Mouse (Mus musculus): ENCODE results near the gene Gm17677.

The Gm17677 gene

GRCm38 (mm10) chr9:35740749-35741148, at the start of gene Gm17677:
Gm17677 (plus strand) TSS chr9:35741049.
- DNase-seq (ENCODE audit: low spot score): no peak

DNA sequence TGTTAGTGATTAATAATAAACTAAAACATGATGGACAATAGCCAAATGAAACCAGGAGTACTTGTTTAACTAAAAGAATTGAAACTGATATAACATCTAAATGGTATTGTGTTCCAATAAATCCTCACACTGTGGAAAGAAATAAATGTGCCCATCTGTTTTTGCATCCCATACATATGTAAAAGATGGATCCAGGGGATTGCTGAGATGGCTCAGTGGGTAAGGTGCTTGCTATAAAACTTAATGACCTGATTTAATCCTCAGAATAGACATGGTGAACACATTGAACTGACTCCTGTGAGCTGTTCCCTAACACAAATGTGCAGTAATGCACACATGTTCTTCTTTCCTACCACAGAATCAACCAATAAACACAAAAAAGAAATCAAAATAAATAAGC, 48.9 kb upstream of the Gm17677 start:
- no peak for DNase-seq (ENCODE audit: low spot score)

DNA sequence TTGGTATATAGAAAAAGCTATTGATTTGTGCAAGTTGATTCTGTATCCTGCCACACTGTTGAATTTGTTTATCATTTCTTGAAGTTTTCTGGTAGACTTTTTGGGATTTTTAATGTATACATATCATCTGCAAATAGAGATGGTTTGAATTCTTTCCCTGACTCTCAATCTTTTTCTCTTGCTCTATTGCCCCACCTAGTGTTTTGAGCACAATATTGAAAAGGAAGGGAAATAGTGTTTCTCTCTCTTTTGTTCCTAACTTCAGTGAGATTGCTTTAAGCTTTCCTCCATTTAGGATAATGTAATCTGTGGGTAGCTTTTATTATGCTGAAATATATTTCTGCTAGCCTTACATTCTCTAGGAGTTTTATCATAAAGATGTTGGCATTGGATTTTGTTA, 33.6 kb upstream of the Gm17677 start:
- DNase-seq (ENCODE audit: low spot score): no peak

- no peak for DNase-seq (ENCODE audit: low spot score)
Observed at GRCm38 (mm10) chr9:35756843-35757242, 16.0 kb downstream of the Gm17677 start.

- no peak for DNase-seq (ENCODE audit: low spot score)
Observed at GRCm38 (mm10) chr9:35778009-35778408, 37.2 kb downstream of the Gm17677 start, which contains the start of gene Gm17727. Gm17727 (minus strand) TSS chr9:35778109.

DNA sequence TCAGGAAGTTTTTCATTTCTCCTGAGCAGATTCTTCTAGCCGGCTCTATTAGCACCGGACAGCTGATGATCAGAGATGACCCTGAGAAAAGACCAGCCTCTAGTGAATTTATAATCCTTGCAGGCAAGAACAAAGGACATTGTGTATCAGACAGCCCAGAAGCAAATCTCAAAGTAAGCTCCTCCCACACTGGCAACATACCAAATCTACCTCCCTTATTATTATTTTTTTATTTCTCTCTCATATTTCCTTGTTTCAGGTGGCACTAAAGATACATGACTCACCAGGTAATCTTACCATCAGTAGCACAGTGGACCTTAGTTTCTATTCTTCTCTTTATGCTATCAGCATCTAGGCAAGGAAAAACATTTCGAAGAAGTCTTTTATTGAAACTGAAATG, 49.2 kb downstream of the Gm17677 start, which contains the start of the genes Gm27235 and D730048I06Rik:
Gm27235 (minus strand) TSS at position 101 of the 400 bp plus-strand sequence.
D730048I06Rik (minus strand) TSS at position 112 of the 400 bp plus-strand sequence.
- DNase-seq (ENCODE audit: low spot score): peak; percentile 23
